Mouse (Mus musculus) right cerebral cortex, postnatal 25 days (tissue): Measurements from ENCODE around the gene Melk.

Experiments
- DNase-seq: peaks from one replicate; pipeline ENCODE4 v3.0.0; 2022

The Melk gene

DNA sequence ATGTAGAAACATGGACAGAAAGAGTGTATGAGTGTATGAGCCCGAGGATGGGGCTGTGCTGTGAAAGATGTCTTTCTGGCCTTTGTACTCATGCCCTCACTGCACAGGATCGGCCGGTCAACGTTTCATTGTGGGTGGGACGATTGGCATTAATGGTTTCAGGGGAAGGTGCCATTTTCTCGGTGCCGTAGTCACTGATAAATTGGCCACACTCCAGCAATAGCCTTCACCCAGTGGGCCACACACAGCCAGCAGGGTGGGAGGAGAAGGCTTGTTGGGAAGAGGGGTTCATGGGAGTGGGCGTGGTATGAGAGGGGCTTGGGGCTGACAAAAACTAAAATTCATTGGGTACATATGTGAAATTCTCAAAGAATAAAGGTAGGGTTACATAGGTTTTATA, 34.3 kb downstream of the Melk start:
- DNase-seq: no peak

DNA sequence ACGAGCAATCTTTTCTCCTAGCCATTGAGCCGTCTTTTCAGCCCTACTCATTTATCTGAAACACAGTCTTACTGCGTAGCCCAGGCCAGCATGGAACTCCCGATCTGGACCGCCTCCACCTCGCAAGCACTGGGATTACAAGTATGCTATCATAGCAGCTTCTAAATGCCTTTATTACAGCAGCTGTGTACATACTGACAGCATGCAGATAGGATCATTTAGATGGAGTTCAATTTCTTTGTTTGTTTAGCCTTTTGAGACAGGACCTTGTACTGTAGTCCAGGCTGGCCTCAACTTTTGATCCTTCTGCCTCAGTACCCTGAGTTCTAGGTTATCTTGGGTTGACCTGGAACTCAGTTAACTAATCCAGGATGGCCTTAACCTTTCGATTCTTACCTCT, 61.0 kb downstream of the Melk start:
- DNase-seq: no peak

DNA sequence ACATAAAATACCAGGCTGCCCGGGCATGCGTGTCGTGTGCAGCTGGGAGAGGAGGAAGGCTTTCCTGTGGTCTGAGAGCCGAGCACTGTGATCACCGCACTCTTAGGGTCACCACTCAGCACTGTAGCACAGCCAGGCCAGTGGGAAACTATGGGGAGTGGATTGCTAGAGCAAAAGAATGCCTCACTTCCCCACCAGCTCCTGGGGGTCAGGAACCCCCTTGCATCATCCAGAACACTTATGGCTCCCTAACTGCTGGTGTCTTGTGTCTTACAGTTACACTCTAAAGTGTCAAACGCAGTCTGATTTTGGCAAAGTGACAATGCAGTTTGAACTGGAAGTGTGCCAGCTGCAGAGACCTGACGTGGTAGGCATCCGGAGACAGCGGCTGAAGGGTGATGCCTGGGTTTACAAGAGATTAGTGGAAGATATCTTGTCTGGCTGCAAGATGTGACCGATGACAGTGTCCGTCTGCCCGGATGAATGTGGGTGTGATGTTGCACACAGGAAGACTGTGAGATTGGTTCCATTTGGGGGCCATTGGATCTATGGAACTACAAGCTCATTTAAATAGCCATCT, 62.8 kb downstream of the Melk start:
- DNase-seq: no peak

DNA sequence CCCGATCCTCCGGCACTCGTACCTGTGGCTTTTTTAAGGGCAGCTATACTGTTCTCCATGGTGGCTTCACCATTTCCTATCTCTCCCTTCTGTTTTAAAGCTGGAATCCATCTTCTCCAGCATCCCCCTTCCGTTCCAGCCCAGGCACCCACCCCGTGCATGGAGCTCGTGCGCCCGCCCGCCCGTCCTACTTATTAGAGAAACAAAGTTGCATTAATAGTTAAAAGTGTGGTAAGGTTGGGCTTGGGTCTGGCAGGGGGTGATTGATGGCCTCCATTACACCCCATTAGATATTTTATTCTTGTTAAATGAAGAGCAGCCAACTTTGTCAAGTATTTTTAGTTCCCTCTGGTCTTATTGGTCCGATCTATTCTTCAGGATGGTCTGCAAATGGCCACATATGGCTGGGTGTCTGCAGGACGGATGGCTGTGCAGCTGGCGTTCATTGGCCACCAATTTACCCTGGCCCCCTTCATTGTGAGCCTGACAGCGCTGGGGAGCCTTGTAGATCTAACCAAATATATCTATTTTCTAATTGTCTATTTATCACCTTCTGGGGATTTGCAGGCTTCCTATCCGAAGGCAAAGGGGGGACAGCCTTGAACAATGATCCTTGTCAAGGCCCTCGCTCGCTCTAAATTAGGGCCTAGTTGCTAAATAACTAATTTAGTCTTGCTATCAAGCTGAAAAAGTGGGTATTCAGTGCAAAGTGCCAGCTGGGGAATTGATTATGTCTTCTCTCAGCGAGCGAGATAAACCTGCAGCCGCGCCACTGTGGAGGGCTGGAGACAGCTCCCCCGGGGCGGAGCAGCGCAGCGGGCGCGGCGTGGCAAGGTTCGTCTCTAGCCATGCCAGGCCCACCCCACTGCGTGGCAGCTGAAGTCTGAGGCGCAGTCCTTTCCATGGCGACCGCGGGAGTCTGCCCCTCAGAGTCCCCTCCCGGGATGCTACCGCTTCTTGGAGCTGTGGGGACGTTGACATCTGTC, 91.8 kb downstream of the Melk start:
- DNase-seq: no peak

DNA sequence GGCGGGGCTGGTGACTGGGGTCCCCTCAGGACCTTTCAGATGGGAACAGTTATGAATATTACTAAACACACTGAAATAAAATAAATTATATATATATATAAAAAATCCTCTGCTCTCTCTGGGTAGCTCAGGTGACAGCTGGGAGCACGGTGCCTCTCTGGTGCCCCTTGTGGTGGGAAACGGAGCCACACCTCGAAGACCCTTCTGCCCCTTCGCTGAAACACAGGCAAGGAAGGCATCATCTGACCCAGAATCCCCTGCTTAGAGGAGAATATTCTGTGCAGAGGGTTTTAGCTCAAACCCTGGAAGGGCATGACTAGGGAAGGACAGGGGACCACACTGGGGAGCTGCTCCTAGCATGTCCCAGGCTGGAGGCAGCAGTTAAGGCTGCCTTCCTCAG, 101.9 kb downstream of the Melk start:
- no peak for DNase-seq

DNA sequence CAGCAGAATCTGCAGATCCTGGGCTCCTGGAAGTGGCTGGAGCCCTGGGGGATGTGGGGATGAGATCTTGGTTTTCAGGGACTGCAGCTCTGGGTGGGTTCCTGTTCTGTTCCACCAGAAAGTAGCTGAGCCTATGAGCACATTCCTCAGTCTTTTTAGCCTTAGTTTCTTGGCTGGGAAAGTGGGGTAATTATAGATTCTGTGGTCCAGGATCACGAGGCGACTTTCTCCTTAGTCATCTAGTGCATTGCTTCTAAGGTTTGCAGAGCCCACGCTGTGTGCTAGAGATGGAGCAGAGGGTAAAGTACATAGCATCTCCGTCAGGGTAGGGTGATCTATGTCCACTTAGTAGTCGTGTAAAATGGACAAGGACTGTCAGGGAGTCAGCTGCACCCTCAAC, 103.8 kb downstream of the Melk start:
- DNase-seq: no peak
